Mouse (Mus musculus) sigmoid colon, adult 10 weeks (tissue): ENCODE results near the gene Wnk2. TPM values are rescaled to one million over a fixed set of nuclear protein-coding genes. Genes with fewer than 3 reads are reported as not detected.

ENCODE experiments used
- polyA plus RNA-seq: library from polyadenylated mRNA; stranded (reverse); fragments of 350-450 nt; fragmentation: Illumina TruSeq; extraction: RNeasy Lipid Tissue Mini Kit (QIAGEN cat#74804); gene quantifications from one replicate; pipeline ENCODE4 v1.2.3, GENCODE M21; 2014; ENCODE audit warnings: low read depth, low replicate concordance

Wnk2 gene
- 0.79 TPM for polyA plus RNA-seq

GRCm38 (mm10) chr13:49147858-49148226, at the start of gene Wnk2:
Gene Wnk2, minus strand, starts transcription at chr13:49148014.

GRCm38 (mm10) chr13:49187288-49188218, 39.7 kb upstream of the Wnk2 start, which contains the start of gene Ninj1:
Gene Ninj1, plus strand, starts transcription at chr13:49187485.

Other genes starting within 250 kb of the Wnk2 start
- gene Fam120a, start 180.0 kb downstream of the Wnk2 start, polyA plus RNA-seq, result 394 TPM
- gene Ninj1, start 39.5 kb upstream of the Wnk2 start, polyA plus RNA-seq, result not detected
- 2.6 TPM for gene Card19, start 68.0 kb upstream of the Wnk2 start, polyA plus RNA-seq
- not detected for gene Susd3, start 100.7 kb upstream of the Wnk2 start, polyA plus RNA-seq
- 1.5 TPM for gene Fgd3, start 172.3 kb upstream of the Wnk2 start, polyA plus RNA-seq
- gene Bicd2, start 193.6 kb upstream of the Wnk2 start, polyA plus RNA-seq, result 20.7 TPM